Mouse (Mus musculus) hindbrain, embryonic 10.5 days (tissue): ENCODE measurements around the gene Mamld1. TPM values are rescaled to one million over a fixed set of nuclear protein-coding genes. Genes with fewer than 3 reads are reported as not detected.
"Not testable (repeated sequence)": the region's sequence is repeated elsewhere in the genome, so short reads cannot be mapped to it uniquely, and the experiment has no call there.

Source experiments
- DNase-seq: peaks from one replicate; pipeline ENCODE4 v3.0.0-alpha.2; 2017; ENCODE audit warnings: low spot score
- H3K27ac ChIP-seq: fragments of 300-500 bp; sonication (generic); 2 replicates; pipeline ENCODE4 v1.5.1; 2016; ENCODE audit warnings: mild to moderate bottlenecking, moderate library complexity
- H3K27me3 ChIP-seq: fragments of 300-500 bp; sonication (generic); 2 replicates; pipeline ENCODE4 v1.6.1; 2016; ENCODE audit warnings: mild to moderate bottlenecking; ENCODE audit not compliant: poor library complexity, insufficient read depth, severe bottlenecking
- H3K36me3 ChIP-seq: fragments of 300-500 bp; sonication (generic); 2 replicates; pipeline ENCODE4 v1.6.1; 2016; ENCODE audit warnings: mild to moderate bottlenecking, moderate library complexity
- H3K4me1 ChIP-seq: fragments of 300-500 bp; sonication (generic); replicated peaks from 2 replicates; pipeline ENCODE4 v1.6.1; 2016; ENCODE audit warnings: mild to moderate bottlenecking
- H3K4me3 ChIP-seq: fragments of 300-500 bp; sonication (generic); 2 replicates; pipeline ENCODE4 v1.5.1; 2016; ENCODE audit warnings: mild to moderate bottlenecking, moderate library complexity
- H3K9me3 ChIP-seq: fragments of 300-500 bp; sonication (generic); 2 replicates; pipeline ENCODE4 v1.6.1; 2016; ENCODE audit warnings: mild to moderate bottlenecking, moderate library complexity
- WGBS: fragments of 180-500 bp; shearing (Covaris S2); methylation state at CpG from one replicate; pipeline ENCODE4 v1.1.7; 2016; 5-methylcytosine and 5-hydroxymethylcytosine counted together
- polyA plus RNA-seq: library from polyadenylated mRNA; unstranded; fragments of >200 nt; fragmentation: Nextera tagmentation; extraction: Ambion mirVana; gene quantifications from 2 replicates; pipeline ENCODE4 v1.2.1, GENCODE M21; 2016

Gene Mamld1
- 2.2 and 2.8 TPM in 2 replicates for polyA plus RNA-seq

- Histone ChIP-seq H3K9me3 (no peaks in the 10 kb centered on the region), H3K4me3 (peak within 1 kb of the TSS; percentile 58), H3K4me1 (peaks cover 6% of the 10 kb centered on the region; the same call in 1 of the 2 replicates), H3K27me3 (peaks cover 56% of the 10 kb centered on the region), H3K36me3 (no peaks in the 10 kb centered on the region), H3K27ac (peak within 1 kb of the TSS; percentile 87)
- 15% methylated on average over 50 of the region's 50 CpGs for WGBS
- peak; percentile 53 for DNase-seq
Measured at GRCm38 (mm10) chrX:71049864-71050576, at the start of gene Mamld1. Mamld1 (plus strand) TSS chrX:71050256.

DNA sequence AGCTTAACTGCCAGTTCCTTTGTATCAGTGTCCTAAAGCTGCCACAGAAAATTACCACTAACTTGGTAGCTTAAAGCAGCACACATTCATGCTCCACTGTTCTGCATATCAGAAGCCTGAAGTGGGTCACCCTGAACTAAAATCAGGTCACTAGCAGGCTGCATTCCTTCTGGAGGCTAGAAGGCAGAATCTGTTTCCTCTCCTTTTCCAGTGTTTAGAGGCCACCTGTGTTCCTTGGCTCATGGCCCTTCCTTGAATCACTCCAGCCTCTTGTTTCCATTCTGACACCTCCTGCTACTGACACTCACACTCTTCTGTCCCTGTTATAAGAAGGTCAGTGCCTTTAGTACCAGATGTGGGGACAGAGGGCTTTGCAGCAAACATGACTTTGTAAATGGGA lies 25.3 kb upstream of the Mamld1 start:
- H3K4me3 ChIP-seq = no peak overlapping the region
- no peaks in the 10 kb centered on the region for H3K36me3 ChIP-seq
- DNase-seq = no peak
- no peak overlapping the region for H3K27ac ChIP-seq
- no peaks in the 10 kb centered on the region for H3K9me3 ChIP-seq
- H3K4me1 ChIP-seq = no peaks in the 10 kb centered on the region
- H3K27me3 ChIP-seq = no peaks in the 10 kb centered on the region

GRCm38 (mm10) chrX:71028007-71028406 lies 22.0 kb upstream of the Mamld1 start:
- Histone ChIP-seq H3K4me1 (no peaks in the 10 kb centered on the region), H3K36me3 (no peaks in the 10 kb centered on the region), H3K27me3 (no peaks in the 10 kb centered on the region), H3K4me3 (no peak overlapping the region), H3K9me3 (no peaks in the 10 kb centered on the region), H3K27ac (no peak overlapping the region)
- no peak for DNase-seq
- WGBS = 88% methylated on average over 4 of the region's 4 CpGs

DNA sequence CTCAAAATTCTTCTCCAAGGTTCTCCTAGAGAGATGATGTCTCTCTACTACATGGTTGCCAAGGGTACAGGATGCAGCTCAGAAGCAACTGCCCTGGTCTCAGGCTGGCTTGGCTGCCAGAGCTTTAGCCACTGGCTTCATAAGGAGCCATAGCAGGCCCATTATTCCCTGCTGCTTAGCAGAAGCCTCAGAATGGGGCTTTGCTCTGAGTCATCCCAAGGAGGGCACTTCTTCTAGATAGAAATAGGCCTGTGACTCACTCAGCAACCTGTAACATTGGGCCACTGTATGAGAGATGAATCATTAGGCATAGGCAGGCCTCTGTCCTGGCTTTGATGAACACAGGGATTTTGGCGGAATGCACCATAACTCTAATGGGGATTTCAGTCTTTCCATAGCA lies 21.1 kb upstream of the Mamld1 start:
- WGBS = 84% methylated on average over 1 of the region's 1 CpGs
- H3K27ac ChIP-seq = not testable (repeated sequence)

DNA sequence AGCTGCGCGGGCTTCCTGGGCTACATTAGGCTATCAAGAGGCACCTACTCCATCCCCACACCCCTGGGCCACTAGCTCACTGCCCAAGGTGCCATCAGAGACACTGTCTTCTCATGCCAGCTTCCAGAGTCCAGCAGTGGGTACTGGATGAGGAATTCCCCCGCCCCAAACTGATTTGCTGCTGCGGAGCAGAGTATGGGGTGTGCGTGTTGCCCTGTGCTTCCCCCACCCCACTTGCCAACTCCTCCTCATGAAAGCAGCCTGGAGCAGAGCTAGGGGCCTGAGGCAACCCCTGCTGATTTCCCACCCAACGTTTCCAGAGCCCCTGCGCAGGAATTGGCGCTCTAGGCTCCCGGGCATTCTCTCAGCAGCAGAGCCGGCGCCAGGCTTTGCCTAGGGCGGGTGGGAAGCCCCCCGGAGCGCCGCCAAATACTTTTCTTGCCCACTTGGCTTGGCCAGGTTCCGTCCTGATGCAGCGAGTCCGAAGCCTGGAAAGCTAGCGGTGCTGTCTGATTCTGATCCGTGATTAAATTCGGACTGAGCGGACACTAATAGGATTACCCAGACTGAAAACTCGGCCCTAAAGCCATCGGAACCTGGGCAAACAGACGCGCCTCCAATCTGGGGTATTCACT lies 738 bp downstream of the Mamld1 start:
- Histone ChIP-seq H3K4me3 (peak overlapping the region; percentile 58), H3K27ac (peak overlapping the region; percentile 87), H3K27me3 (peaks cover 61% of the 10 kb centered on the region), H3K36me3 (no peaks in the 10 kb centered on the region), H3K4me1 (peaks cover 6% of the 10 kb centered on the region; the same call in 1 of the 2 replicates), H3K9me3 (no peaks in the 10 kb centered on the region)
- 19% methylated on average over 26 of the region's 26 CpGs for WGBS
- DNase-seq = peak; percentile 31

More for the DNA sequence above, 21.1 kb upstream of the Mamld1 start:
- DNase-seq, H3K9me3 ChIP-seq, H3K4me3 ChIP-seq, H3K36me3 ChIP-seq, H3K27me3 ChIP-seq, H3K4me1 ChIP-seq: not testable (repeated sequence)

DNA sequence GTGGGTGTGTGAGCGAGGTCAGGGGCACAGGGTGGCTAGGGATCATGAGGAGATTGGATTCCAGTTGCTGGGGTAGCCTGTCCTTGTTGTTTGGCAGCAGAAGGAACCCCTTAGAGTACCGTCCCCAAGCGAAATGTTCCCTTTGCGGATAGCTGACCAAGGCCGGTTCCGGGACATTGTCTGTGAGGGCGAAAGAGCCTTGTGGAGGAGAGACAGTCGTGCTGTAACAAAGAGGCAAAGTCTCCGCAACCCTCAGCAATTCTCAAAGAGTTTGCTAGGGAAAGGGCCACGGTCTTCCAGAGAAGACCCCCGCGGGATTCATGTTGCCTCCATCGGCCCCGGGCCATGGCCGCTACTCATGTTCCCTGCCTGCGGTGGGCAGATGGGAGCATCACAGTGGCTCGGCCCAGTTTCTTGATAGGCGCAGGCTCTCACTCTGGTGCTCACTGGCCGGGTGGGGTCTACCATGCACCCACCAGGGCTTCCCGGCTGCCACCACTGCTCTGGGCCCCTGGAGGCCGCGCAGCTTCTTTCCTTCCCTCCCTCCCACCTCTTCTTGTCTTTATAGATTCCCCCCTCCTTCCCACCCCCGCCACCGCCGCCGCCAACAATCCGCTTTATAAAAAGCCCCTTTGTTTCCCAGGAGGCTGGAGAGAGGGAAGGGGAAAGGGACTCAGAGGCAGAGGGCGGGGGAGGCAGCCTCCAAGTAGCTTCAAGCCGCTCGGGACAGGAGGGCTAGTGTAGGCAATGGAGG lies 1.5 kb downstream of the Mamld1 start:
- 24% methylated on average over 30 of the region's 30 CpGs for WGBS
- H3K9me3 ChIP-seq = no peaks in the 10 kb centered on the region
- no peak for DNase-seq
- H3K36me3 ChIP-seq = no peaks in the 10 kb centered on the region
- peak overlapping the region; percentile 87 for H3K27ac ChIP-seq
- peaks cover 6% of the 10 kb centered on the region; the same call in 1 of the 2 replicates for H3K4me1 ChIP-seq
- peak overlapping the region; percentile 58 for H3K4me3 ChIP-seq
- H3K27me3 ChIP-seq = peaks cover 60% of the 10 kb centered on the region

- Histone ChIP-seq H3K9me3 (no peaks in the 10 kb centered on the region), H3K36me3 (no peaks in the 10 kb centered on the region), H3K4me3 (peak overlapping the region; percentile 58), H3K27ac (peak overlapping the region; percentile 87), H3K4me1 (peaks cover 6% of the 10 kb centered on the region; the same call in 1 of the 2 replicates), H3K27me3 (peaks cover 55% of the 10 kb centered on the region)
- peak; percentile 77 for DNase-seq
- WGBS = 20% methylated on average over 19 of the region's 19 CpGs
Measured at GRCm38 (mm10) chrX:71052115-71052478, 2.0 kb downstream of the Mamld1 start.

GRCm38 (mm10) chrX:71052481-71053216 lies 2.6 kb downstream of the Mamld1 start:
- H3K9me3 ChIP-seq = no peaks in the 10 kb centered on the region
- H3K27ac ChIP-seq = peak overlapping the region; percentile 87
- DNase-seq = peak; percentile 8
- peaks cover 6% of the 10 kb centered on the region; the same call in 1 of the 2 replicates for H3K4me1 ChIP-seq
- WGBS = 28% methylated on average over 8 of the region's 8 CpGs
- H3K36me3 ChIP-seq = no peaks in the 10 kb centered on the region
- peaks cover 49% of the 10 kb centered on the region for H3K27me3 ChIP-seq
- H3K4me3 ChIP-seq = peak overlapping the region; percentile 58

GRCm38 (mm10) chrX:71053246-71053645 lies 3.2 kb downstream of the Mamld1 start:
- 34% methylated on average over 5 of the region's 5 CpGs for WGBS
- Histone ChIP-seq H3K4me3 (no peak overlapping the region), H3K27ac (peak overlapping the region; percentile 26), H3K4me1 (peaks cover 6% of the 10 kb centered on the region; the same call in 1 of the 2 replicates), H3K9me3 (no peaks in the 10 kb centered on the region), H3K27me3 (peaks cover 43% of the 10 kb centered on the region), H3K36me3 (no peaks in the 10 kb centered on the region)
- no peak for DNase-seq

DNA sequence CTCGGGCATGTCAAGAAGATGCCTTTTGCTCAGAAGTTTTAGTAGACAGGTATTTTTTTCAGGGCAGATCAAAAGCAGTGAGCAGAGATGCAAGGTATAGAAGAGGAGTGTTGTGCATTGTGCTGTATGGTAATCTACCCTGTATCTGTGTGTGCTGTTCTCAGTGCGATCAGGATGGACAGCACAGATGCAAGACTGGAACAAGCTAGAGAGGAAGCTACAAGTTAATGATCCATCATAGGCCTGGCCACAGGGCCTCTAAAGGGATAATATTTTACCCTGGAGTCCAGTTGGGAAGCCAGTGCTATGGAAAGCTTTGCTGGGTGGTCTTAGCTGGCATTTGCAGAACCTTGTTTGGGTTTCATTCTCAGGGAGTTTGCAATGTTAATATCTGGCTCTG lies 6.9 kb downstream of the Mamld1 start:
- Histone ChIP-seq H3K27me3 (0 out of 2 replicates have a peak, but pooled peaks cover 10% of the 10 kb centered on the region), H3K36me3 (no peaks in the 10 kb centered on the region), H3K27ac (no peak overlapping the region), H3K4me1 (no peaks in the 10 kb centered on the region; the same call in 1 of the 2 replicates), H3K9me3 (no peaks in the 10 kb centered on the region), H3K4me3 (no peak overlapping the region)
- no peak for DNase-seq
- 94% methylated on average over 2 of the region's 2 CpGs for WGBS

GRCm38 (mm10) chrX:71085092-71085807 lies 35.2 kb downstream of the Mamld1 start:
- Histone ChIP-seq H3K27me3 (0 out of 2 replicates have a peak, but pooled peaks cover 4% of the 10 kb centered on the region), H3K4me1 (no peaks in the 10 kb centered on the region), H3K9me3 (no peaks in the 10 kb centered on the region), H3K4me3 (no peak overlapping the region), H3K27ac (no peak overlapping the region), H3K36me3 (no peaks in the 10 kb centered on the region)
- no peak for DNase-seq
- 81% methylated on average over 4 of the region's 4 CpGs for WGBS
